Mouse (Mus musculus): ENCODE data around the gene Arhgef15.
"Not testable (repeated sequence)": the region's sequence is repeated elsewhere in the genome, so short reads cannot be mapped to it uniquely, and the experiment has no call there.

The Arhgef15 gene

GRCm38 (mm10) chr11:68965845-68966244, 8.6 kb upstream of the Arhgef15 start:
- peak; percentile 70 to 88 for DNase-seq (ENCODE audit: low spot score in 2 of 2)

- no peak for DNase-seq (ENCODE audit: low spot score in 2 of 2)
Observed at GRCm38 (mm10) chr11:68965050-68965449, 7.8 kb upstream of the Arhgef15 start.

GRCm38 (mm10) chr11:68963405-68963804, 6.1 kb upstream of the Arhgef15 start:
- no peak for DNase-seq (ENCODE audit: low spot score in 2 of 2)

GRCm38 (mm10) chr11:68962159-68962558, 4.9 kb upstream of the Arhgef15 start:
- DNase-seq (ENCODE audit: low spot score in 2 of 2) = not testable (repeated sequence)

GRCm38 (mm10) chr11:68961596-68961995, 4.3 kb upstream of the Arhgef15 start:
- no peak for DNase-seq (ENCODE audit: low spot score in 2 of 2)

- DNase-seq (ENCODE audit: low spot score in 2 of 2) = no peak
Observed at GRCm38 (mm10) chr11:68957971-68958370, 691 bp upstream of the Arhgef15 start.

- DNase-seq (ENCODE audit: low spot score in 2 of 2) = no peak
Observed at GRCm38 (mm10) chr11:68956697-68957096, 583 bp downstream of the Arhgef15 start.

GRCm38 (mm10) chr11:68956107-68956506, 1.2 kb downstream of the Arhgef15 start:
- no peak for DNase-seq (ENCODE audit: low spot score in 2 of 2)

GRCm38 (mm10) chr11:68955473-68955872, 1.8 kb downstream of the Arhgef15 start:
- no peak for DNase-seq (ENCODE audit: low spot score in 2 of 2)

GRCm38 (mm10) chr11:68954408-68954807, 2.9 kb downstream of the Arhgef15 start:
- DNase-seq (ENCODE audit: low spot score in 2 of 2) = no peak

- DNase-seq (ENCODE audit: low spot score in 2 of 2) = no peak
Observed at GRCm38 (mm10) chr11:68953903-68954302, 3.4 kb downstream of the Arhgef15 start.

GRCm38 (mm10) chr11:68947542-68947993, 9.7 kb downstream of the Arhgef15 start:
- DNase-seq (ENCODE audit: low spot score in 2 of 2) = no peak

GRCm38 (mm10) chr11:68946806-68947440, 10.4 kb downstream of the Arhgef15 start:
- DNase-seq (ENCODE audit: low spot score in 2 of 2) = no peak

- no peak for DNase-seq (ENCODE audit: low spot score in 2 of 2)
Observed at GRCm38 (mm10) chr11:68946001-68946400, 11.3 kb downstream of the Arhgef15 start.

GRCm38 (mm10) chr11:68945245-68945644, 12.0 kb downstream of the Arhgef15 start:
- no peak for DNase-seq (ENCODE audit: low spot score in 2 of 2)

- DNase-seq (ENCODE audit: low spot score in 2 of 2) = no peak
Observed at GRCm38 (mm10) chr11:68942731-68943130, 14.5 kb downstream of the Arhgef15 start.

- no peak for DNase-seq (ENCODE audit: low spot score in 2 of 2)
Observed at GRCm38 (mm10) chr11:68940516-68940915, 16.8 kb downstream of the Arhgef15 start.

- DNase-seq (ENCODE audit: low spot score in 2 of 2) = peak; percentile 79 to 84
Observed at GRCm38 (mm10) chr11:68939451-68940304, 17.6 kb downstream of the Arhgef15 start.

- DNase-seq (ENCODE audit: low spot score in 2 of 2) = not testable (repeated sequence)
Observed at GRCm38 (mm10) chr11:68936951-68937350, 20.3 kb downstream of the Arhgef15 start.

- no peak for DNase-seq (ENCODE audit: low spot score in 2 of 2)
Observed at GRCm38 (mm10) chr11:68933885-68934507, 23.3 kb downstream of the Arhgef15 start.

- no peak for DNase-seq (ENCODE audit: low spot score in 2 of 2)
Observed at GRCm38 (mm10) chr11:68929947-68930346, 27.3 kb downstream of the Arhgef15 start.

- no peak for DNase-seq (ENCODE audit: low spot score in 2 of 2)
Observed at GRCm38 (mm10) chr11:68926981-68927380, 30.3 kb downstream of the Arhgef15 start, which contains the start of gene Odf4. TSS of gene Odf4 (minus strand) at chr11:68927081.
